Mouse (Mus musculus) cortical plate, adult 2 months (tissue): Measurements from ENCODE around the gene Fam189b. TPM values are rescaled to one million over a fixed set of nuclear protein-coding genes. Genes with fewer than 3 reads are reported as not detected.

Source experiments
- H3K27ac ChIP-seq: fragments of 200-500 bp; 2 replicates; pipeline ENCODE4 v1.5.1; 2012; ENCODE audit warnings: low read length, control low read depth, inconsistent platforms; ENCODE audit not compliant: insufficient read depth
- H3K4me1 ChIP-seq: fragments of 200-500 bp; 2 replicates; pipeline ENCODE4 v1.6.1; 2011; ENCODE audit warnings: low read length; ENCODE audit not compliant: control insufficient read depth, insufficient read depth
- H3K4me3 ChIP-seq: fragments of 200-500 bp; 2 replicates; pipeline ENCODE4 v1.5.1; 2011; ENCODE audit warnings: mild to moderate bottlenecking, low read length, control low read depth; ENCODE audit not compliant: insufficient read depth
- CTCF ChIP-seq: fragments of 200-500 bp; IDR thresholded peaks from 2 replicates; pipeline ENCODE4 v1.5.1; 2011; ENCODE audit warnings: mild to moderate bottlenecking, control low read depth, low read length; ENCODE audit not compliant: insufficient read depth; ENCODE audit errors: extremely low read depth
- POLR2A ChIP-seq: fragments of 200-500 bp; IDR thresholded peaks from 2 replicates; pipeline ENCODE4 v1.6.1; 2011; ENCODE audit warnings: mild to moderate bottlenecking, low read length, control low read depth; ENCODE audit not compliant: insufficient read depth; ENCODE audit errors: extremely low read depth
- polyA plus RNA-seq: library from polyadenylated mRNA; depleted of rRNA; stranded (reverse); fragments of >200 nt; gene quantifications from 2 replicates; pipeline ENCODE4 v1.2.3, GENCODE M21; 2012

Gene Fam189b
- polyA plus RNA-seq, 1 experiment, result 84.1 TPM

GRCm38 (mm10) chr3:89225321-89225815 lies 42.4 kb downstream of the Fam189b start:
- Histone ChIP-seq H3K4me3 (peak overlapping the region; percentile 16), H3K27ac (peak overlapping the region; percentile 24; the same call in 1 of the 2 replicates), H3K4me1 (peaks cover 1% of the 10 kb centered on the region; the same call in 1 of the 2 replicates)
- TF ChIP-seq POLR2A, result no peak
- TF ChIP-seq CTCF, result no peak

- H3K27ac ChIP-seq, result peak overlapping the region; percentile 84
- peak overlapping the region; percentile 16 for H3K4me3 ChIP-seq
- H3K4me1 ChIP-seq, result peaks cover 1% of the 10 kb centered on the region; the same call in 1 of the 2 replicates
- TF ChIP-seq POLR2A (0 out of 2 replicates have a peak, but pooled peaks have one; percentile 27), CTCF (no peak)
These were observed 43.0 kb downstream of the Fam189b start for GRCm38 (mm10) chr3:89225918-89226317.

- Histone ChIP-seq H3K27ac (peak overlapping the region; percentile 84), H3K4me3 (peak overlapping the region; percentile 16), H3K4me1 (peaks cover 1% of the 10 kb centered on the region; the same call in 1 of the 2 replicates)
- TF ChIP-seq CTCF, result no peak
- TF ChIP-seq POLR2A, result no peak
These were observed 43.4 kb downstream of the Fam189b start for GRCm38 (mm10) chr3:89226361-89226760.

- TF ChIP-seq CTCF (no peak), POLR2A (no peak)
- H3K4me1 ChIP-seq, result peaks cover 1% of the 10 kb centered on the region; the same call in 1 of the 2 replicates
- H3K27ac ChIP-seq, result peak within 1 kb of the TSS; percentile 84
- H3K4me3 ChIP-seq, result peak within 1 kb of the TSS; percentile 16
These were observed 44.0 kb downstream of the Fam189b start, which contains the start of gene Mtx1 for GRCm38 (mm10) chr3:89226900-89227299. Gene Mtx1, minus strand, starts transcription at chr3:89227088.

GRCm38 (mm10) chr3:89227307-89228179 lies 44.6 kb downstream of the Fam189b start:
- peak overlapping the region; percentile 11; the same call in 1 of the 2 replicates for H3K27ac ChIP-seq

GRCm38 (mm10) chr3:89228180-89228549 lies 45.2 kb downstream of the Fam189b start:
- TF ChIP-seq POLR2A (no peak), CTCF (peak; percentile 81)
- Histone ChIP-seq H3K4me1 (peaks cover 1% of the 10 kb centered on the region; the same call in 1 of the 2 replicates), H3K4me3 (peak overlapping the region; percentile 13), H3K27ac (no peak overlapping the region)

More at GRCm38 (mm10) chr3:89227307-89228179, 44.6 kb downstream of the Fam189b start:
- peaks cover 1% of the 10 kb centered on the region; the same call in 1 of the 2 replicates for H3K4me1 ChIP-seq
- TF ChIP-seq CTCF, result no peak
- peak; percentile 80 for TF ChIP-seq POLR2A
- peak overlapping the region; percentile 16 for H3K4me3 ChIP-seq

GRCm38 (mm10) chr3:89228836-89229235 lies 45.9 kb downstream of the Fam189b start, which contains the start of gene Muc1:
Gene Muc1, plus strand, starts transcription at chr3:89229057.
- Histone ChIP-seq H3K4me3 (peak within 1 kb of the TSS; percentile 13), H3K27ac (no peak within 1 kb of the TSS; the same call in 1 of the 2 replicates), H3K4me1 (peaks cover 1% of the 10 kb centered on the region; the same call in 1 of the 2 replicates)
- no peak for TF ChIP-seq CTCF
- TF ChIP-seq POLR2A, result no peak

GRCm38 (mm10) chr3:89229276-89229675 lies 46.3 kb downstream of the Fam189b start:
- Histone ChIP-seq H3K27ac (no peak overlapping the region), H3K4me1 (no peaks in the 10 kb centered on the region), H3K4me3 (no peak overlapping the region)
- TF ChIP-seq POLR2A, result no peak
- no peak for TF ChIP-seq CTCF

- TF ChIP-seq POLR2A, result no peak
- TF ChIP-seq CTCF, result no peak
- Histone ChIP-seq H3K27ac (no peak overlapping the region), H3K4me3 (no peak overlapping the region), H3K4me1 (no peaks in the 10 kb centered on the region)
These were observed 47.6 kb downstream of the Fam189b start for GRCm38 (mm10) chr3:89230561-89230960.

GRCm38 (mm10) chr3:89231345-89231744 lies 48.4 kb downstream of the Fam189b start:
- TF ChIP-seq POLR2A (no peak), CTCF (no peak)
- no peaks in the 10 kb centered on the region for H3K4me1 ChIP-seq
- H3K27ac ChIP-seq, result no peak overlapping the region
- H3K4me3 ChIP-seq, result no peak overlapping the region
